Mouse (Mus musculus) forebrain, embryonic 14.5 days (tissue): ENCODE results near the gene Spaca3. TPM values are rescaled to one million over a fixed set of nuclear protein-coding genes. Genes with fewer than 3 reads are reported as not detected.

Experiments
- ATAC-seq: fragments of 200-750 bp; cut with Nextera tagmentation; 2 replicates; pipeline ENCODE4 v1.8.0; 2017; ENCODE audit warnings: mild to moderate bottlenecking, moderate library complexity
- DNase-seq: peaks from one replicate; pipeline ENCODE4 v3.0.0-alpha.2; 2015; ENCODE audit warnings: low spot score
- H3K27ac ChIP-seq: fragments of 300-500 bp; sonication (generic); 2 replicates; pipeline ENCODE4 v1.5.1; 2014; ENCODE audit warnings: low read depth, mild to moderate bottlenecking, control low read depth, low read length, moderate library complexity
- H3K27me3 ChIP-seq: fragments of 300-500 bp; sonication (generic); replicated peaks from 2 replicates; pipeline ENCODE4 v1.6.1; 2014; ENCODE audit warnings: low read length, control low read depth, mixed read lengths; ENCODE audit not compliant: control insufficient read depth, insufficient read depth
- H3K36me3 ChIP-seq: fragments of 300-500 bp; sonication (generic); 2 replicates; pipeline ENCODE4 v1.6.1; 2014; ENCODE audit warnings: low read length, control low read depth; ENCODE audit not compliant: control insufficient read depth, insufficient read depth
- H3K4me1 ChIP-seq: fragments of 300-500 bp; sonication (generic); 2 replicates; pipeline ENCODE4 v1.6.1; 2014; ENCODE audit warnings: antibody characterized with exemption, low read length, control low read depth; ENCODE audit not compliant: control insufficient read depth, insufficient read depth
- H3K4me2 ChIP-seq: fragments of 300-500 bp; sonication (generic); 2 replicates; pipeline ENCODE4 v1.6.1; 2014; ENCODE audit warnings: mild to moderate bottlenecking, control low read depth, low read length
- H3K4me3 ChIP-seq: fragments of 300-500 bp; sonication (generic); 2 replicates; pipeline ENCODE4 v1.5.1; 2014; ENCODE audit warnings: low read depth, low read length, control low read depth
- H3K9ac ChIP-seq: fragments of 300-500 bp; sonication (generic); 2 replicates; pipeline ENCODE4 v1.6.1; 2014; ENCODE audit warnings: mild to moderate bottlenecking, low read length, control low read depth, moderate library complexity
- H3K9me3 ChIP-seq: fragments of 300-500 bp; sonication (generic); replicated peaks from 2 replicates; pipeline ENCODE4 v1.6.1; 2016; ENCODE audit warnings: low read length, control low read depth, mixed read lengths; ENCODE audit not compliant: control insufficient read depth
- WGBS: fragments of 180-500 bp; shearing (Covaris S2); extraction: QIAGEN DNeasy Blood & Tissue Kit; methylation state at CpG from one replicate; pipeline ENCODE4 v1.1.7; 2014; 5-methylcytosine and 5-hydroxymethylcytosine counted together
- polyA plus RNA-seq: library from polyadenylated mRNA; unstranded; fragments of >200 nt; fragmentation: Nextera tagmentation; extraction: Ambion mirVana; gene quantifications from 2 replicates; pipeline ENCODE4 v1.2.1, GENCODE M21; 2014

Gene Spaca3
- polyA plus RNA-seq, 1 experiment from 2014 or later = not detected

GRCm38 (mm10) chr11:80851859-80852258 is 6.3 kb upstream of the Spaca3 start:
- H3K4me1 ChIP-seq = no peaks in the 10 kb centered on the region; the same call in 1 of the 2 replicates
- no peak overlapping the region for H3K27ac ChIP-seq
- H3K36me3 ChIP-seq = no peaks in the 10 kb centered on the region
- no peak overlapping the region for H3K9ac ChIP-seq
- 47% methylated on average over 5 of the region's 5 CpGs for WGBS
- no peak overlapping the region for H3K4me2 ChIP-seq
- H3K4me3 ChIP-seq = no peak overlapping the region
- 0 out of 2 replicates have a peak, but pooled peaks cover 2% of the 10 kb centered on the region for H3K27me3 ChIP-seq
- DNase-seq (peak; percentile 34), ATAC-seq (no peak)
- H3K9me3 ChIP-seq = no peaks in the 10 kb centered on the region

- Histone ChIP-seq H3K36me3 (no peaks in the 10 kb centered on the region), H3K9me3 (no peaks in the 10 kb centered on the region), H3K4me1 (no peaks in the 10 kb centered on the region; the same call in 1 of the 2 replicates), H3K27me3 (0 out of 2 replicates have a peak, but pooled peaks cover 2% of the 10 kb centered on the region), H3K27ac (no peak overlapping the region), H3K4me2 (no peak overlapping the region), H3K9ac (no peak overlapping the region), H3K4me3 (no peak overlapping the region)
- ATAC-seq = no peak; the same call in 1 of the 2 replicates
- peak; percentile 69 for DNase-seq
- WGBS = 28% methylated on average over 3 of the region's 3 CpGs
These were observed 5.2 kb upstream of the Spaca3 start for GRCm38 (mm10) chr11:80853014-80853413.

GRCm38 (mm10) chr11:80854430-80854829 is 3.7 kb upstream of the Spaca3 start:
- 86% methylated on average over 11 of the region's 11 CpGs for WGBS
- Histone ChIP-seq H3K36me3 (no peaks in the 10 kb centered on the region), H3K4me1 (no peaks in the 10 kb centered on the region; the same call in 1 of the 2 replicates), H3K4me3 (no peak overlapping the region), H3K27ac (no peak overlapping the region), H3K9ac (no peak overlapping the region), H3K27me3 (no peaks in the 10 kb centered on the region), H3K9me3 (no peaks in the 10 kb centered on the region), H3K4me2 (no peak overlapping the region)
- no peak for ATAC-seq
- DNase-seq = no peak

- Histone ChIP-seq H3K36me3 (no peaks in the 10 kb centered on the region), H3K9ac (no peak overlapping the region), H3K27me3 (no peaks in the 10 kb centered on the region), H3K4me2 (no peak overlapping the region), H3K4me1 (no peaks in the 10 kb centered on the region; the same call in 1 of the 2 replicates), H3K9me3 (no peaks in the 10 kb centered on the region), H3K4me3 (no peak overlapping the region), H3K27ac (no peak overlapping the region)
- WGBS = 71% methylated on average over 7 of the region's 7 CpGs
- ATAC-seq (no peak), DNase-seq (no peak)
These were observed 3.3 kb upstream of the Spaca3 start for GRCm38 (mm10) chr11:80854908-80855307.

- H3K4me1 ChIP-seq = no peaks in the 10 kb centered on the region; the same call in 1 of the 2 replicates
- no peaks in the 10 kb centered on the region for H3K36me3 ChIP-seq
- H3K9me3 ChIP-seq = no peaks in the 10 kb centered on the region
- no peak overlapping the region for H3K27ac ChIP-seq
- WGBS = 90% methylated on average over 2 of the region's 2 CpGs
- H3K9ac ChIP-seq = no peak overlapping the region
- no peak for DNase-seq
- H3K27me3 ChIP-seq = no peaks in the 10 kb centered on the region
- no peak overlapping the region for H3K4me3 ChIP-seq
- no peak overlapping the region for H3K4me2 ChIP-seq
- ATAC-seq = no peak
These were observed 1.3 kb upstream of the Spaca3 start for GRCm38 (mm10) chr11:80856827-80857226.

GRCm38 (mm10) chr11:80862941-80863340 is 4.8 kb downstream of the Spaca3 start:
- 94% methylated on average over 7 of the region's 7 CpGs for WGBS
- no peak overlapping the region for H3K4me3 ChIP-seq
- no peaks in the 10 kb centered on the region for H3K27me3 ChIP-seq
- H3K4me2 ChIP-seq = no peak overlapping the region
- DNase-seq (no peak), ATAC-seq (no peak)
- no peak overlapping the region for H3K27ac ChIP-seq
- H3K4me1 ChIP-seq = no peaks in the 10 kb centered on the region
- no peaks in the 10 kb centered on the region for H3K36me3 ChIP-seq
- H3K9ac ChIP-seq = no peak overlapping the region
- no peaks in the 10 kb centered on the region for H3K9me3 ChIP-seq

- no peak overlapping the region for H3K27ac ChIP-seq
- no peak overlapping the region for H3K9ac ChIP-seq
- H3K4me1 ChIP-seq = no peaks in the 10 kb centered on the region
- H3K27me3 ChIP-seq = no peaks in the 10 kb centered on the region
- H3K9me3 ChIP-seq = no peaks in the 10 kb centered on the region
- DNase-seq (no peak), ATAC-seq (no peak)
- no peak overlapping the region for H3K4me2 ChIP-seq
- no peaks in the 10 kb centered on the region for H3K36me3 ChIP-seq
- WGBS = 97% methylated on average over 1 of the region's 1 CpGs
- no peak overlapping the region for H3K4me3 ChIP-seq
These were observed 9.9 kb downstream of the Spaca3 start for GRCm38 (mm10) chr11:80868039-80868438.

- H3K4me3 ChIP-seq = no peak overlapping the region
- no peaks in the 10 kb centered on the region for H3K4me1 ChIP-seq
- H3K9me3 ChIP-seq = no peaks in the 10 kb centered on the region
- H3K27ac ChIP-seq = no peak overlapping the region
- H3K27me3 ChIP-seq = no peaks in the 10 kb centered on the region
- H3K4me2 ChIP-seq = no peak overlapping the region
- 71% methylated on average over 17 of the region's 17 CpGs for WGBS
- no peak overlapping the region for H3K9ac ChIP-seq
- ATAC-seq = no peak
- DNase-seq = peak; percentile 50
- no peaks in the 10 kb centered on the region for H3K36me3 ChIP-seq
These were observed 14.6 kb downstream of the Spaca3 start for GRCm38 (mm10) chr11:80872509-80873474.

GRCm38 (mm10) chr11:80877131-80877651 is 19.0 kb downstream of the Spaca3 start:
- WGBS = 62% methylated on average over 11 of the region's 11 CpGs
- Histone ChIP-seq H3K4me1 (no peaks in the 10 kb centered on the region), H3K36me3 (no peaks in the 10 kb centered on the region), H3K27me3 (no peaks in the 10 kb centered on the region), H3K27ac (no peak overlapping the region), H3K9me3 (no peaks in the 10 kb centered on the region), H3K4me2 (no peak overlapping the region), H3K9ac (no peak overlapping the region), H3K4me3 (no peak overlapping the region)
- DNase-seq = peak; percentile 72
- ATAC-seq = no peak
